Mouse (Mus musculus) limb, embryonic 10.5 days (tissue): ENCODE measurements around the gene Bin2. TPM values are rescaled to one million over a fixed set of nuclear protein-coding genes. Genes with fewer than 3 reads are reported as not detected.

Experiments
- DNase-seq: peaks from one replicate; pipeline ENCODE4 v3.0.0-alpha.2; 2017; ENCODE audit warnings: low spot score
- H3K27ac ChIP-seq: fragments of 300-500 bp; sonication (generic); 2 replicates; pipeline ENCODE4 v1.5.1; 2016; ENCODE audit warnings: mild to moderate bottlenecking
- H3K27me3 ChIP-seq: fragments of 300-500 bp; sonication (generic); 2 replicates; pipeline ENCODE4 v1.6.1; 2016; ENCODE audit warnings: low read depth, mild to moderate bottlenecking; ENCODE audit not compliant: poor library complexity, severe bottlenecking
- H3K36me3 ChIP-seq: fragments of 300-500 bp; sonication (generic); 2 replicates; pipeline ENCODE4 v1.6.1; 2016; ENCODE audit warnings: mild to moderate bottlenecking, moderate library complexity
- H3K4me1 ChIP-seq: fragments of 300-500 bp; sonication (generic); 2 replicates; pipeline ENCODE4 v1.6.1; 2016
- H3K4me3 ChIP-seq: fragments of 300-500 bp; sonication (generic); 2 replicates; pipeline ENCODE4 v1.5.1; 2016; ENCODE audit warnings: mild to moderate bottlenecking, moderate library complexity
- H3K9me3 ChIP-seq: fragments of 300-500 bp; sonication (generic); replicated peaks from 2 replicates; pipeline ENCODE4 v1.6.1; 2016; ENCODE audit warnings: mild to moderate bottlenecking
- WGBS: fragments of 180-500 bp; shearing (Covaris S2); methylation state at CpG from one replicate; pipeline ENCODE4 v1.1.7; 2016; 5-methylcytosine and 5-hydroxymethylcytosine counted together
- microRNA-seq: library from miRNA; unstranded; fragments of <30 nt; microRNA quantifications from one replicate; pipeline ENCODE4, GENCODE M21; 2017
- polyA plus RNA-seq: library from polyadenylated mRNA; unstranded; fragments of >200 nt; fragmentation: Nextera tagmentation; extraction: Ambion mirVana; gene quantifications from 2 replicates; pipeline ENCODE4 v1.2.1, GENCODE M21; 2016

The Bin2 gene
- polyA plus RNA-seq, 1 experiment from 2014 or later: 2.6 TPM

DNA sequence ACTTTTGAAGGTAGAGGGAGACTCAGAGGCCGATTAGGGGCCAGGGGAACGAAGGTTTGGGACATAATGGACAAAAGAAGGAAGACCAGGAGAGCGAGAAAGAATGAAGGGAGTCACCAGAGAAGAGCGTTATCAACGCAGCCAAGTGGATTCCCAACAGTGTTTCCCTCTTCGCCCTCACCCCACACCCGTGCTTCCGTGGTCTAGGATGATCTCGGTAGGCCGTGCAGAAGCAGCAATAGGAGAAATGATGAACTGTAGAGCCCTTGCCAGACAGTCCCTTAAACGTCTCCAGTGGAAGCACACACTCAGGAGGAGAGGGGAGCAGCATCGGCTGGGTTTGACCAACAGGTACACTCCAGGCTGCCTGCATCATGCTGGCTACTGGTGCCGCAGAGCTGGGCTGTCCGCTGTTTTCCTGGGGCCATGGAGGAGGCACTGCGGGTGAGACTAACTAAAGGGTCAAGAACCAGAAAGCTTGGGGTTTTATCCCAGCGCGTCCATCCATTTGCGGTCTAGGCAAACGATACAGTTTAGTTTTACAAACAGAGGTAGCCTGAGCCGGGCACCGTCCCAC lies 68.6 kb downstream of the Bin2 start:
- no peak overlapping the region for H3K27ac ChIP-seq
- 9% methylated on average over 21 of the region's 21 CpGs for WGBS
- DNase-seq: peak; percentile 44
- H3K27me3 ChIP-seq: peaks cover 96% of the 10 kb centered on the region
- peaks cover 34% of the 10 kb centered on the region for H3K4me1 ChIP-seq
- peak overlapping the region; percentile 86; the same call in 1 of the 2 replicates for H3K4me3 ChIP-seq
- H3K36me3 ChIP-seq: no peaks in the 10 kb centered on the region
- H3K9me3 ChIP-seq: no peaks in the 10 kb centered on the region

DNA sequence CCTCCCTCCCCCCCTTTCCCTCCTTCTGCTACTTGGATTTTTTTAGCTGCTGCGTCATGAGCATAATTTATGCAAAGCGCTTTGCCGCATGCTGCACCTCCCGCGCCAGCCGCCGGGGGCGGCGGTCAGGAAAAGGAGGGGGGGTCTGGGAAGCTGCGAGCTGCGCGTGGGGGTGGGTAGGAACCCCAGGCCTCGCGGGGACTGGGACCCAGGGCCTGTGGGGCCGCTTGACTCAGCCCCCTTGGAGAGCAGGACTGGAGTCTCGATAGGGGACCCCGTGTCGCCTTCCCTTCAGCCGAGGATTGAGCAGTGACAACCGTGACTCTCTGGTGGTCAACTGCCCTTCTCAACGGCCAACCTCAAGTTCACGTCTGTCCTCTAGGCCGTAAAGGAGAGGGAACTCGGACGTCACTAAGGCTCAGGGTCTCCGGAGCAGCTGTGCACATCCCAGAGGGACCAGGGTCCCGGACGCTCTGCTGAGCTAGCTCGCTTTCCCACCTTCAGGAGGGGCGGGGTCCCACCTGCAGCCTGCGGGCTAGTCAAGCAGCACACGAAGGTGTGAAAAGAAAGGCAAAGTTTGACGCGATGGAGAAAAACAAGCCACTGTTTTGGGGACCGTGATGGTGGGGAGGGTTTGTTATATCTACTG lies 69.2 kb downstream of the Bin2 start:
- Histone ChIP-seq H3K4me3 (peak overlapping the region; percentile 86), H3K36me3 (no peaks in the 10 kb centered on the region), H3K27ac (peak overlapping the region; percentile 92), H3K4me1 (peaks cover 34% of the 10 kb centered on the region), H3K27me3 (peaks cover 90% of the 10 kb centered on the region), H3K9me3 (no peaks in the 10 kb centered on the region)
- under 1% methylated on average over 35 of the region's 35 CpGs for WGBS
- DNase-seq: peak; percentile 79

GRCm38 (mm10) chr15:100599276-100600046 lies 69.9 kb downstream of the Bin2 start, which contains the start of gene Pou6f1:
Pou6f1 (minus strand) TSS chr15:100599984.
- Histone ChIP-seq H3K36me3 (no peaks in the 10 kb centered on the region), H3K27me3 (peaks cover 85% of the 10 kb centered on the region), H3K9me3 (no peaks in the 10 kb centered on the region), H3K4me3 (peak within 1 kb of the TSS; percentile 86), H3K4me1 (peaks cover 28% of the 10 kb centered on the region), H3K27ac (peak within 1 kb of the TSS; percentile 92)
- under 1% methylated on average over 71 of the region's 76 CpGs for WGBS
- peak; percentile 67 for DNase-seq

DNA sequence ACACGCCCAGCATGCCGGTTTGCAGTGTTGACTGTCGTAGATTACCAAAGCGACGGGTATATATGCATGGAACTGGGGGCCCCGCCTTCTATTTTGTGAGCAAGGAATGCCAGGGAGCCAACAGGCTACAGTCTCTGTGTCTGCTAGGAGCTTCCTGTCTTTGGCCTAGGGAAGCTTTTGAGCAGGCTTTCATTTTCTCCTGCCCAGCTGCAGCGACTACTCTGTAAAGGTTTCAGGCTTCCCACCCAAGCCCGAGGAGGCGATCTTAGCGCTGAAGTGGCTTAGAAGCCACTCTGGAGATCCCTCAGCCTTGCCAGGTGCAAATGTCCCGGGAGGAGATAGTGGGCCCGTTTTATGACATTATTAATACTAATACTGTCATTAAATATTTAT lies 70.5 kb downstream of the Bin2 start:
- Histone ChIP-seq H3K4me3 (peak overlapping the region; percentile 86), H3K4me1 (peaks cover 25% of the 10 kb centered on the region), H3K36me3 (no peaks in the 10 kb centered on the region), H3K9me3 (no peaks in the 10 kb centered on the region), H3K27ac (no peak overlapping the region), H3K27me3 (peaks cover 82% of the 10 kb centered on the region)
- 1% methylated on average over 12 of the region's 12 CpGs for WGBS
- DNase-seq: peak; percentile 46

GRCm38 (mm10) chr15:100598287-100598882 lies 71.0 kb downstream of the Bin2 start:
- Histone ChIP-seq H3K36me3 (no peaks in the 10 kb centered on the region), H3K27me3 (peaks cover 77% of the 10 kb centered on the region), H3K27ac (no peak overlapping the region), H3K4me3 (peak overlapping the region; percentile 86), H3K9me3 (no peaks in the 10 kb centered on the region), H3K4me1 (peaks cover 25% of the 10 kb centered on the region)
- WGBS: 20% methylated on average over 9 of the region's 9 CpGs
- DNase-seq: peak; percentile 31

GRCm38 (mm10) chr15:100592817-100593216 lies 76.5 kb downstream of the Bin2 start:
- Histone ChIP-seq H3K4me1 (no peaks in the 10 kb centered on the region), H3K27ac (no peak overlapping the region), H3K27me3 (peaks cover 22% of the 10 kb centered on the region), H3K4me3 (no peak overlapping the region), H3K36me3 (no peaks in the 10 kb centered on the region), H3K9me3 (no peaks in the 10 kb centered on the region)
- WGBS: 85% methylated on average over 6 of the region's 6 CpGs
- no peak for DNase-seq

Small RNAs within 50 kb of the gene (microRNA-seq; reads per million reads assigned to microRNA genes)
- gene Mir6961: not detected

Other genes with a start within 250 kb of the Bin2 start
- gene Gm5475, start 247.4 kb downstream of the Bin2 start, polyA plus RNA-seq: 0.08 and 0.11 TPM in 2 replicates
- 30.4 and 31.0 TPM in 2 replicates for gene Slc11a2, start 244.5 kb downstream of the Bin2 start, polyA plus RNA-seq
- 29.7 and 31.4 TPM in 2 replicates for gene Letmd1, start 200.5 kb downstream of the Bin2 start, polyA plus RNA-seq
- 24.8 and 28.2 TPM in 2 replicates for gene Csrnp2, start 174.1 kb downstream of the Bin2 start, polyA plus RNA-seq
- gene Tfcp2, start 117.5 kb downstream of the Bin2 start, polyA plus RNA-seq: 29.9 and 44.5 TPM in 2 replicates
- gene Pou6f1, start 69.6 kb downstream of the Bin2 start, polyA plus RNA-seq: 1.1 and 2.9 TPM in 2 replicates
- gene Dazap2, start 54.2 kb downstream of the Bin2 start, polyA plus RNA-seq: 189 and 195 TPM in 2 replicates
- gene Smagp, start 32.6 kb downstream of the Bin2 start, polyA plus RNA-seq: 5.0 and 6.7 TPM in 2 replicates
- gene Cela1, start 18.4 kb upstream of the Bin2 start, polyA plus RNA-seq: 0.74 and 1.7 TPM in 2 replicates
- 0.11 and 0.26 TPM in 2 replicates for gene Galnt6, start 59.8 kb upstream of the Bin2 start, polyA plus RNA-seq
- 7.1 and 9.7 TPM in 2 replicates for gene Slc4a8, start 92.2 kb upstream of the Bin2 start, polyA plus RNA-seq
- 3.9 and 4.3 TPM in 2 replicates for gene Scn8a, start 200.3 kb upstream of the Bin2 start, polyA plus RNA-seq